Mouse (Mus musculus) cerebellum, postnatal 4 days (tissue): ENCODE results near the gene C87414.
"Not testable (repeated sequence)": the region's sequence is repeated elsewhere in the genome, so short reads cannot be mapped to it uniquely, and the experiment has no call there.

Experiments used
- DNase-seq, 2 experiments: peaks; one replicate each; pipeline ENCODE4 v3.0.0; 2022; ENCODE audit warnings: low spot score in 2 of 2, mixed read lengths in 1 of 2

C87414 gene

DNA sequence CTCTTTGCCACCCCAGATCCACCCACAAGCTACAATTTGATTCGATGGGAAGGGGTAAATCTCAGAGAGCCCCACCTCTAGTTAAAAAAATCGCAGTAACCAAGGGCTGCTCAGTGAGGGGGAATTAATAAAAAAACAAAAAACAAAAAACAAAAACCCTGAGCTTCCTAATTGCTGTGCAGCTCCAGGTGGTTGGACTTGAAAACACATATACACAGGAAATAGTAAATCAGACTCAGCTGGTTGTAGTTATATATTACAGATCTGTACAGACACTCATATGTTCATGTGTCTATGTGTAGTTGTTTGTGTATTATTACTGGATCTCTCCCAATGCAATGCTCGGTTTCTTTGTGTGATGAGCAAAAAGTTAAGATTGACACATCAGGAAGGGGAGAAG lies at the start of gene C87414:
TSS of gene C87414 (minus strand) at position 101 of the 400 bp plus-strand sequence.
- DNase-seq = not testable (repeated sequence)

- DNase-seq = not testable (repeated sequence)
Observed at GRCm38 (mm10) chr5:93684661-93685060, 13.3 kb upstream of the C87414 start.
